Mouse (Mus musculus): Measurements from ENCODE around the gene Xkr8.

Gene Xkr8

DNA sequence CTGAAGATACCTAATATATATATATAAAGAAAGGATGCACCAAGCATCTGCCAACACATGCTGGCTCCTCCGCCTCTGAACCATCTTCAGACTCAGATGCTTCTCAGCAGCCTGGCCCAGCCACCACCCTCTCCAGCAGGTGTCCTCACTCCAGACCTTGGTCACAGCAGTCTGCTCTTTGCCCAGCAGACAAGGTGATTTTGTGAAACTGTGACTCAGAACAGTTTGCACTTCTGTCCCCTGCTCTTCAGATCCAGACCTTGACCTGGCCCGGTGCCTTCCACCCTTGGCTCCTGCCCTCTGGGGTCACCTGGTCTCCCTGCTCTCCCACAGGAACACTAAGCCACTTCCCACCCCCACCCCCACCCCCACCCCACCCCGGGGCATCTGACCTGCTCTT is 3.5 kb upstream of the Xkr8 start:
- no peak for DNase-seq

DNA sequence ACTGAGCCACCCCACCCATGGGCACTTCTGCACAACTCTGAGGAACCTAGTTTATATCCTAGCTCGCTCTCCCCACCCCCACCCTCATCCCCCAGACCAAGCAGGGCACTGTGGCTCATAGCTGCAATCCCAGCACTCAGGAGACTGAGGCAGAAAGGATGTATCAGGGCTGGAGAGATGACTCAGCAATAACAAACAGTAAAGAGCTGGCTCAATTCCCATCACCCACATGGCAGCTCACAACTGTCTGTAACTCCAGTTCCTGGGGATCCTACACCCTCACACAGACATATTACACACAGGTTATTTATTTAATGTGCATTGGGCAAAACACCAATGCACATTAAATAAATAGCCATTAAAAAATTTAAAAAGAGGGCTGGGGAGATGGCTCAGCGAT is 3.0 kb upstream of the Xkr8 start:
- no peak for DNase-seq

DNA sequence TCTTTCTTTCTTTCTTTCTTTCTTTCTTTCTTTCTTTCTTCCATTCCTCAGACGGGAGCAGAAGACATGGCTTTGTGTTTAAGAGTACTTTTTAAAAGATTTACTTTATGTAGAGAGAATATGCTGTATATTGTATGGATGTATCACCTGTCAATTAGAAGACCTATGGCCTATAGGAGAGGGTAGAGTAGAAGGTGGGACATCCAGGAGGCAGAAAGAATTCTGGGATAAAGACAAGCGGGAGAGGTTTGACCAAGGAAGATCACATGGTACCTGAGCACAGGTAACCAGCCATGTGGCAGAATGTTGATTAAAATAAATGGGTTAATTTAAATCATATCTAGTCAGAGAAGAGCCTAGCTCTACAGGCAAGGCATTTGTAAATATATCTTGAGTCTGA is 2.4 kb upstream of the Xkr8 start:
- DNase-seq = no peak

DNA sequence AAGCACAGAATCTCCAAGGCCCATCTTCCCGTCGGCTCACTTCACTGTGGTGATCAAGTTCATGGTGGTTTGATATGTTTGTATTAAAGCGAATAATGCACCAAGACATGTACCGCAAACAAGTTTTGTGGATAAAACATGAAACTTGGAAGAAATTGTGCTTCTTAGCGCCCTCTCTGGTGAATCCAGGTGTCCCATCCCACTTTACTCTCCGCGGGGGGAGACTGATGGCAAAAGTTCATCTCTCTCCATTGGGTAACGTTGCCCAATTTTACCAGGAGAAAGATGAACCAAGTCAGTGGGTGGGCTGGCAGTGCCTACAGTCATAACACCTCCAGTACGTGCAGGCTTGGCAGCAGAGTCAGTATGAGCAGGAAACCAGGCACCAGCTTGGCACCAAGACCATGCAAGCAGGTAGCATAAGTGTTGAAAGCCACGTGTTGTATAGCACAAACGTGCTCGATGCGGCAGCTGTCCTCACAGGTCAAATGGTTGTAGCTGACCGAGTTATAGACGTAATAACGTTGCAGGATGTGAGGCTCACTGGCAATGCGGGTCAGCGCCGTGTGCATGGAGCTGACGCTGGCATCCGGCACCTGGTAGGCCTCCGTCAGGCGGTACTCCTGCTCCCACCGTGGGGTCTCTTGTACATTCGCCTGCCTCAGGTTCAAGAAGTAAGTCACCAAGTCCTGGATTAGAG is 875 bp upstream of the Xkr8 start:
- DNase-seq = no peak

DNA sequence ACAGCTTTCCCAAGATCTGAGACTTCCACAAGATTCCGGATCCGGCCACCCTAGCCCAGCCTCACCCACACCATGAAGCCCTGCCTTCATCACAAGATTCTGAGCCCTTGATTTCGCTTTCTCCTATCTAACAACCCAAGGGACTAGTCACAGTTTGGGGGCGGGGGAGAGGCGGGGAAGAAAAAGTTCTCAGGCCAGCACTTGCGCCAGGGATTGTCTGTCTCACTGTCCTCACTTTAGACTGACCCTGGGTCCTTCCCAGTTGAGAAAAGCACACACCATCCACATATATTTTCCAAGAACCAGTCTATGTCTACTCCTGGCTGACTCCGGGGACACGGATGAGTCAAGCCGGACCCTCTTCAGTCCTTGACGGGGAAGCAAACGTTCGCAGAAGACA is 730 bp downstream of the Xkr8 start:
- DNase-seq = no peak

DNA sequence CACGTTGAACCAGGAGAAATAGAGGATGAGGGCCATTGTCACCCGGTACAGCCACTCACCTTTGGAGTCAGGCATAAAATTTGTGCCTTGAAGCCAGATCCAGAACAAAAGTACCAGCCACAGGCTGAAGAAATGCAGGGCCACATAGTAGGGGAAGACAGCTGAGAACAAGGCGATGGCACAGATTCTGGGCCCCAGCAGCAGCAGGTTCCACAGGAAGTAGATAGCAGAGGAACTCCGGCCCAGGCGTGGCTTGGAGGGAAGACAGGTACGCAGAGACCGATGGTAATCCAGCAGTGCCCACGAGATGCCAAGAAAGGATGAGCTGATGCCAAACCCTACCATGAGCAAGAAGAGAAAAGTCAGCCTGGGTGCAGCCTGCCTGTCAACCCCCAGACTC is 4.1 kb downstream of the Xkr8 start:
- no peak for DNase-seq

DNA sequence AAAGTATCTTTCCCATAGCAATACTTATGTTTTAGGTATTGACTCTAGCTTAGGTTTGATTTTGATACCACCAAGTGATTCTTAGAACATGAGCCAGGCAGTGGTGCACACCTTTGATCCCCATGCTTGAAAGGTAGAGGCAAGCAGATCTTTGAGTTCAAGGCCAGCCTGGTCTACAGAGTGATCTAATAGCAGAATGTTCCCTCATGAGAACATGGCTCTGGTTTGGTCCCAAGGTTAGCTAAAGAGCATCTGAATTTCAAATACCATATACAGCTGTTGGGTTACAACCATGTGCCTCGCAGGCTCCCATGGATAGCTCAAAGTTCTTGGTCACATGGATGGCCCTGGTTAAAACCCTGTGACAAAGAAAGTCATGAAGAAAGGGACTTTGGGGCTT is 14.1 kb downstream of the Xkr8 start:
- DNase-seq = no peak

DNA sequence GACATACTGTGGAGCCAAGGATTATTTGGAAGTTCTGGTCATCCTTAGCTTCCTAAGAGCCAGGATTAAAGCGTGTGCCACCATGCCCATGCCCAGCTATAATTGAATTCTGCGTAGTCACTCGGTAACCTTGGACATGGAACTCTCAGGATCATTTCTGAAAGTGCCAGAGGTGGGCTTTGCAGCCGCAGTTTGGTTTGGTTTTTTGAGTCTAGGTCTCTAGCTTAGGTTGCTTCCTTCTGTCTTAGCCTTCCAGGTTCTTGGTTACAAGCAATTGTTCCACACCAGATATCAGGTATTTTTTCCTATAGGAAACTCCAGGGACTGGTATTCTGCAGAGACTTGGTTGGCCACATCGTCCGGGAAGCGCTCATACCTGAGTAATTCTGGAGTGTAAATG is 19.2 kb downstream of the Xkr8 start:
- DNase-seq = no peak

DNA sequence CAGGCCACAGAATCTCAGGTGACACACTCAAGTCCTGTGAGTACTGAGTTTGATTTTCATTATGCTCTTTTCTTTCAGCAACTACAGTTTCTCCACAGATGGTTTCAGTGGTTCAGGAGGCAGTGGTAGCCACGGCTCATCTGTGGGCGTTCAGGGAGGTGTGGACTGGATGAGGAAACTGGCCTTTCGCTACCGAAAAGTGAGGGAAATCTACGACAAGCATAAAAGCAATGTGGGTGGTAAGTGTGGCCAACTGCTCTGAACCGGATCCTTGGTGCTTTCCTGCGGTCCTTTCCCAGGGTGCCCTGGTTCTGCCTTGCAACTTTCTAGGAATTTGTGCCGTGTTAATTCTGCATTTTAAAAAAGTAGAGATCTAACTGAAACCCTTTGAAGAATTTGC is 25.5 kb downstream of the Xkr8 start:
- DNase-seq = no peak

DNA sequence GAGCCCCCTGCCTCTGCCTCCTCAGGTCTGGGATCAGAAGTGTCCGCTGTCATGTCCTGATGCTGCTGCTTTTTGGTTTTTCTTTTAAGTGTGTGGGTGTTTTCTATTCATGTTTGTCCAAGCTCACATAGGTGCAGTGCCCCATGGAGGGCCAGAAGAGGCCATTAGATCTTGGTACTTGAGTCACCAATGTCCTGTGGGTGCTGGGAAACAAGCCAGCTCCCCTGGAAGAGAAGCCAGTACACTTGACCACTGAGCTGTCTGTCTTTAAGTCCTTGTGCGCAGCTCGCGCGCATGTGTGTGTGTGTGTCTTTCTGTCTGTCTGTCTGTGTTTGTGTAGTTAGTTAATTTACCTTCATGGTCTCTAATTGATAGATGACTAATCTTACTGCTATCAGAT is 30.3 kb downstream of the Xkr8 start:
- DNase-seq = no peak

DNA sequence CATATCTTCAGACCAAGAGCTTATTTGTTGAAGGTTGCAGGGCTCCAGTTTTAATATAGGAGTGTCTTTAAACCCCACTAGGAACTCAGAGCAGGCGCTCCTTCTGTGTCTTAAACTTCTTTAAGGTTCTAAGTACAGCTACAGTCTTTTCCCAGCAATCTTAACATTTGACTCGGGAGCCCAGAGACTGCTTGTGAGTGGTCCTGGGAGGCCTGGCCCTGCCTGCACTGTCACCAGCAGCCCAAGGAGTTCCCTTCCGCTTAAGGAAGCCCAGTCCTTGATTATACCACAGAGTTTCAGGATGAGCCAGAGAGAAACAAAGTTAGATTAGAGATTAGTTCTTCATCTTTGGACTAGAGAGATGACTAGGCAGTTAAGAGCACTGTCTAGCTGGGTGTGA is 39.0 kb downstream of the Xkr8 start:
- no peak for DNase-seq

DNA sequence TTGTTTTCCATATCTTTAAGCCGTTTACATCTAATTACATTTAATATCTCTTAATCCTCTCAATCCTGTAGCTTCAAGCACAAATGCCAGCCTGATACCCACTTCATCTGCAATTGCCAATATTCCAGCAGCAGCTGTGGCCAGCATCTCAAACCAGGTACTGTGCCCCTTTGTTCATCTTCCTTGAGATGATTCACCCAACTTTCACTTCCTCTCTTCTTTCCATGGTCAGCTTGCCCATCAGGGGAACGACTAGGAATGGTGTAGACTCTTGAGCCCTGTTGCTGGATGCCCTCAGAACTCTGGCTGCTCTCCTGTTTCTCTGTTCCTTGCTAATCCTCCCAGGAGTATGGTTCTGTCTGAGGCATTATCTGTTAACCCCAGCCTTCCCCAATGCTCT is 42.7 kb downstream of the Xkr8 start:
- no peak for DNase-seq

DNA sequence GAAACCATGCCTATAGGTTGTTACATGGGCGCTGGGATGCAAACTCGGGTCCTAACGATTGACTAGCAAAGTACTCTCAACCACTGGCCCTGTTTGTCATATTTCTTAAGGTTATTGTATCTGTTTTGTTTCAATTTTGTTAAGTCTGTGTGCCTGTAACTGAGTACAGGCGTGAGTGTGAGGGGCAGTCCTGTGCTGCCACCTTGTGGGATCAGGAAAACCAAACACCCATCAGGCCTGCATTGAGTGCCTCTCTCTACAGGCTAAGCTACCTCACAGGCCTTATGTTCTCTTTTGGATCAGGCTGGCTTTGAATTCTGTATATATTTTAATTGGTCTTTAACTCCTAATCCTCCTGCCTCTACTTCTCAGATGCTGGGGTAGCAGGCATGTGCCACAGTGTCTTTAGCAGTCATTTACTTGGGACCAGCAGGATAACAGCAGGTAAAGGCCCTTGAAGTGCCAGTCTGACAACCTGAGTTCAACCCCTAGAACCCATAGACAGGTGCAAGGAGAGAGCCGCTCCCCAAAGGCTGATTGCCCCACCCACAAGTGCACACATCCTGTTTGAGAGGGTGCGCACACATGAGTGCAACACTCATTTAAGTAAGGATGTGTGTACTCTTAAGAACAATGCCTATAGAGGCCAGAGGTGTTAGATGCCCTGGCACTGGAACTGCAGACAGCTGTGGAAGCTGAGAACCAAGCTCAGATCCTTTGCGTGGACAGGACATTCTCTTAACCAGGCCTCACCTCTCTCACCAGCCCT is 55.4 kb downstream of the Xkr8 start:
- no peak for DNase-seq
